Mouse (Mus musculus) erythroblast, embryonic 14.5 days (primary cell): ENCODE measurements around the gene Vps41.

ENCODE experiments used
- GATA1 ChIP-seq: IDR thresholded peaks from 2 replicates; pipeline ENCODE4 v1.6.1; 2012; ENCODE audit warnings: low read length, inconsistent platforms, mixed read lengths
- TAL1 ChIP-seq: IDR thresholded peaks from 3 replicates; pipeline ENCODE4 v1.6.1; 2012; ENCODE audit warnings: low read length, inconsistent platforms, mixed read lengths

DNA sequence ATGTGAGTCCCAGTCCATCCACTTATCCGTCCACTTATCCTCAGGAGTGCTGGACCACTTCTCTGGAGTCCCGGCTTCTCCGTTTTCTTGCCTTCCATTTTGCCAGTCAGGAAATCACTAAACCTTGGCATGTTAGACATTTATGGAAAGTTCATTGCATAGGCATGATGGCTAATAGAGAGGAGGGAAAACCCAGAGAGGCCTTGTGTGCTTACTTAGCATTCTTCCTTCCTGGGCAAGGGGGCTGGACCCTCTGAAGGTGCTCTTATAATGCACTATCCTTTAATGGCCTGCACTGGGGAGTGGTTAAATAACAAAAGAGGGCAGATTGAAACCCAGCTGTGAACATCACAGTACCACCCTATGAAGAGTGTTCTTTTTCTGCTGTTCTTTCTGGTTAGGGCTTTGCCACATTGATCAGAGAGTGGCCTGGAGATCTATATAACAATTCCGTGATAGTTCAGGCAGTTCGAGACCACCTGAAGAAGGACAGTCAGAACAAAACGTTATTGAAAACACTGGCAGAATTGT, 124.7 kb downstream of the Vps41 start:
- TF ChIP-seq GATA1, result no peak
- TF ChIP-seq TAL1, result no peak
